Mouse (Mus musculus): ENCODE measurements around the gene Ythdf1.

Ythdf1 gene

GRCm38 (mm10) chr2:180910928-180911327 is 9.8 kb downstream of the Ythdf1 start:
- no peak for DNase-seq (ENCODE audit: low spot score in 2 of 2)

- DNase-seq (ENCODE audit: low spot score in 2 of 2), result no peak
Measured at GRCm38 (mm10) chr2:180905556-180906221, 15.1 kb downstream of the Ythdf1 start.

DNA sequence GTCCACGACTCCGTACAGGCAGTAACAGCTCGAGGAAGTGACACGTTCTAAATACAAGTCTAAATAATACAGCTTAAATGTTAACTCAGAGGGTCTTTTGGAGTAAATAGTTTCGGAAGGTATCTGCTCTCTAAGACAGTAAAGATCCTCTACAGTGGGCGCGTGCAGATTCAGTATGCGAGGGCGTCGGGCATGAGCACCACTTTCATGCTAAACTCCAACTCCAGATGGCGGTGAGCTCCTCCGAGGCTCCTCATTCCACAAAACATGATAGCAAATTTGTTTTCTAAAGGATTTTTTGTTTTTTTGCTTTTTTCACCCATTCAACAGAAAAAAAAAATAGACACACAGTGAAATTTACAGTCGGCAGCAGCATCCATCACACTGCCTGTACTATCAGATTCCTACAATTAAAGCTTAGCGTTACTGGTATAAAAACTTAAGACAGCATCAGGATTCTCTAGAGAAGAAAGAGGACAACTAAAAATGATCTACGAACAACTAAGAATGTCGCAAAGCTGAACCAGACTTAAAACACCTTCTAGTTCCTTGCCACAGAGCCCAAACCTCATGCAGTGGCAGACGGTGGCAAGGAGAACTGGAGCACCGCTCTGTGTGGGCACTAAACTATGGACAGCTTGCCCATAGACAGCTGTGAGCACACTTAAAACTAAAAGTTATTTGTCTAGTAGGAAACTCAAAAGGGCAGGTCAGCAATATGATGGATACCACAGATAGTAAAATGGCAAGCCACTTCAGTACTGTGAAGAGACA is 16.1 kb downstream of the Ythdf1 start:
- no peak for DNase-seq (ENCODE audit: low spot score in 2 of 2)

GRCm38 (mm10) chr2:180902086-180902485 is 18.7 kb downstream of the Ythdf1 start:
- DNase-seq (ENCODE audit: low spot score in 2 of 2), result no peak

- DNase-seq (ENCODE audit: low spot score in 2 of 2), result no peak
Measured at GRCm38 (mm10) chr2:180897857-180898256, 22.9 kb downstream of the Ythdf1 start.

- DNase-seq (ENCODE audit: low spot score in 2 of 2), result no peak
Measured at GRCm38 (mm10) chr2:180896819-180897625, 23.7 kb downstream of the Ythdf1 start.

GRCm38 (mm10) chr2:180895837-180896525 is 24.8 kb downstream of the Ythdf1 start:
- DNase-seq (ENCODE audit: low spot score in 2 of 2), result no peak

DNA sequence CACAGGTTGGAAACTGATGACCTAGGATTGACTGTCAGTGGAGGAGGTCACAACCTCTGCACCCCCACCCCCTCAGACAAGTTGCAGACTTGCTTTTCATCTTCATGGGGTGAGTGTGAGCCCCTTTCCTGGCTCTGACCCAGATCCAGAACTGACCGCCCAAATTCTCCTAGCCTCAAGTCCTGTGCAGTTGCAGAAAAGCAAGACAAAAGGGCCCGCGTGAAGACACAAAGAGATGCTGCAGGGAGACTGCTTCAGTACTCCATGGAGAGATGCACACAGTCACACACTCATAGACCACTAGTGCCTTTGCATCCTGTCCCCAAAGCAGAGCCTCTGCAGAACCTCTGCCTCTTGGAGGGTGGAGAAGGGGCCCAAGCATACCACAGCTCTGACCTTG is 25.4 kb downstream of the Ythdf1 start:
- DNase-seq (ENCODE audit: low spot score in 2 of 2), result no peak

- peak; percentile 57 to 79 for DNase-seq (ENCODE audit: low spot score in 2 of 2)
Measured at GRCm38 (mm10) chr2:180894734-180895133, 26.0 kb downstream of the Ythdf1 start.

- peak; percentile 29 to 72 for DNase-seq (ENCODE audit: low spot score in 2 of 2)
Measured at GRCm38 (mm10) chr2:180894029-180894623, 26.6 kb downstream of the Ythdf1 start.

GRCm38 (mm10) chr2:180893537-180894028 is 27.2 kb downstream of the Ythdf1 start:
- DNase-seq (ENCODE audit: low spot score in 2 of 2), result no peak

GRCm38 (mm10) chr2:180892841-180893521 is 27.8 kb downstream of the Ythdf1 start:
- DNase-seq (ENCODE audit: low spot score in 2 of 2), result no peak

- no peak for DNase-seq (ENCODE audit: low spot score in 2 of 2)
Measured at GRCm38 (mm10) chr2:180891835-180892323, 28.9 kb downstream of the Ythdf1 start.

DNA sequence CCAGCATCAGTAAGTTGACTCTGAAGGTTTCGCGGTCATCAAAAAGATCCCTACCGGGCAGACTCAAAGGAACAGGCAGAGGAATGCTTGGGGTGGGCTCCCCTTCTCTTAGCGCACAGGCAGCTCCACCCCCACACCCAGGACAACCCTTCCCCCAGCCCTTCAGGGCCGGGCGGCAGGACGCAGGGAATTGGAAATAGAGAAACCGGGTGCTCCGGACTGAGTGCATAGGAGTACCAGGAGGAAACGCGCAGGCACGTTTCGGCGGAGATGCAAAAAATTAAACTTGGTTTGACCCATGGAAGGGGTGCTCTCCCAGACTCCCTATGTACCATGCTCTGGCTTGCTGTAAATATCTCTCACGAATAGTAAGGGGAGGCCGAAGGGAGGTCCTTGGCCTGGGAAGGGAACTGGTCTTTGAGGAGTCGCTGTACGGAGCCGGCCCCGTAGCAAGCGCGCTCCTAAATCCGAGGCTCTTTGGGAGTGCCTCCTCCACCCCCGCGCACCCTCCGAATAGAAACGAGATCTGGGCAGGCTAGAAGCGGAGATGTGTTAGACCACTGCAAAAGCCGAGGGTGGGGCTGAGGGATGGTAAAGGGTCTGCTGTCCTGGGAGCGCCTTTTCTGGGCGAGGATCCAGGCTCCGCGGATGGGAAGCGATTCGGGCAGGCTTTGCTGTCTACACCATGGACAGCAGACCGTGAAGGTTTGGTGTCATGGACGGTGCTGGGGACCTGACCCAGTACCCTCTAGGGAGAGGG is 29.5 kb downstream of the Ythdf1 start:
- DNase-seq (ENCODE audit: low spot score in 2 of 2), result no peak

DNA sequence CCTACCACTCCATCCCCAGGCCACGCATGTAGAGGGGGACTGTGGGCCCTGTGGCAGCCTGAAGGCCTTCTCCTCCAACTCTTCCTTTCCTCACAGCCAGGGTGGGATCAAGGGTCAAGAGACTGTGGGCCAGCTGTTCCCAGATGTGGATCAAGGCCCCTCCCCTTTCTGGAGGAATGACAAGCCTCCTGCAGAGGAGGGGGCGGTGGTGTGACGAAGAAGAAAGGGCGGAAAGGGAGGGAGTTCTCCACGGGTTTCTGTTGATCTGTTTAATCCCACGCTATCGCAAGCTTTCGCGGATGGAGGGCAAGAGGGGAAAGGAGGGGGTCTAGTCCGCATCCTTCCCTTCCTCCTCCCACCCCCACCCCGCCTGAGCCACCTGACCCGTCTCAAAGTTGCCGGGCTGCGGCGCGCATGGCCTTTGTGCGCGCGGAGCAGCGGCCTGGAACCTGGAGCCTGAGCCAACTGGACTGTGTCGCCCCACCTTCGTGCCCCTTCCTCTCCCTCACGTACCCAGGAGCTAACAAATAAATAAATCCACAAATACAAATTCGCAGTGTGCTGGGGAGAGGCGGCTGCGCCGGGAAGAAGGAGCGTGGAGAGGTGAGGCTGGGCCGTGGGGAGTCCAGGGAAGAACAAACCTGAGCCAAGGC is 30.2 kb downstream of the Ythdf1 start:
- DNase-seq (ENCODE audit: low spot score in 2 of 2), result no peak

DNA sequence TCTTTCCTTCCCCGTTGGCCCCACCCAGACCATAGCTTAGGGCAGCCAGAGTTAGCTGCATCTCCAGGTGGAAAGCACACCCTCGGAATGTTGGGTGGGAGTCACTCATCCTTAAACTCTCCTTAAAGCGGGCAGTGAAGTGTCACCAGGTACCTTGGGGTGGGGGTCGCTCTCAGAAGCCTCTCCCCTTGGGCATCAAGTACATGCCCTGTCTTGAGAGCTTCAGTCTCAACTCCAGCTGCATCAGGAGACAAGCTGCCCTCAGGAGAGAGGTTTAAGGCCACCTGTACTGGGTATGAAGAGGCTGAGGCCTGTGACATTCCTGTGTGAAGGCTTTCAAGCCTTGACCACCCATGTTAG is 30.8 kb downstream of the Ythdf1 start:
- no peak for DNase-seq (ENCODE audit: low spot score in 2 of 2)

DNA sequence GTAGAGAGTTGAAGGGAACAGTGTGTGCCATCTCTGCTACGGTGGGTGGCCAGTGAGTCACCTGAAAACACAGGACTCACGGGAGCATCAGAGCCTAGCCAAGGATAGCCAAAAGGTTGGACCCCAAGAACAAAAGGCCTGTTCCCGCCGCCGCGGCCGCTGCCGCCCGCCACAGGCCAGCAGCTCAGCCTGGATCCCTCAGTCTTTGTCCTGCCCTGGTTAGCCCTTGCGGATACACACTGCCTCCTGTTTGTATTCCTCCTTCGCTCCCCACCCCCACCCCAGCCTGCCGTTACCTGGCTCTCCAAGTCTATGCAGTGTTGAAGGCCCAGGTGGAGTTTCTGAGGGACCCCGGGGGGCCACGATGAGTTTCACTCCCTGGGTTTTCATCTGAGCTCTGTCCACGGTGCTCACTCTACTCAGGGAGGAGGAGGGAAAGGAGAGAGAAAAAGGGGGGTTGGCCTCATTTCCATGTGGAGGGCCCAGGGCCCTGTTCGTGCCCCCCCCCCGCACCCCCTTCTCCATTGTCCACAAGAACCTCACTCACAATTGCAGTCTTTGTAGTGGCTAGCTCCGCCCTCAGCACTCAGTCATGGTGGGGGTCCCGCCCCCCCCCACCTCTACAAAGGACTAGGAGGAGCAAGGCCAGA is 31.4 kb downstream of the Ythdf1 start:
- no peak for DNase-seq (ENCODE audit: low spot score in 2 of 2)

DNA sequence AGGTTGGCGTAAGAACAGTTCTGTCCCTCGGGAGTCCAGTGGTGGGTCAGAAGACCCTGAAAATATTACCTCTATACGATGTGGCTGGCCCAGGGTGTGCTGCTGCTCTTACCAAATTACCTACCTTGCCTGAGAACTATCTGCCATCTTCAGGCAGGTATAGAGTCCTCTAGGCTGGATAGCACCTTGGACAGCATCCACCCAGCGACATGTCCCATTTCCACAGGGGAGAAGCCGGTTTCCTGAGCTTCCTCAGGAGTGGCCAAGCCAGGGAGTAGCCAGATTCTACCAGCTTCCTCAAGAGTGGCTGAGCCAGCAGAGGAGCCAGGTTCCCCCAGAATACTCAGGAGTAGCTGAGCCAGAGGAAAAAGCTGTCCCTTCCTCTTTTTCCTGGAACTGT is 35.5 kb downstream of the Ythdf1 start:
- DNase-seq (ENCODE audit: low spot score in 2 of 2), result no peak

DNA sequence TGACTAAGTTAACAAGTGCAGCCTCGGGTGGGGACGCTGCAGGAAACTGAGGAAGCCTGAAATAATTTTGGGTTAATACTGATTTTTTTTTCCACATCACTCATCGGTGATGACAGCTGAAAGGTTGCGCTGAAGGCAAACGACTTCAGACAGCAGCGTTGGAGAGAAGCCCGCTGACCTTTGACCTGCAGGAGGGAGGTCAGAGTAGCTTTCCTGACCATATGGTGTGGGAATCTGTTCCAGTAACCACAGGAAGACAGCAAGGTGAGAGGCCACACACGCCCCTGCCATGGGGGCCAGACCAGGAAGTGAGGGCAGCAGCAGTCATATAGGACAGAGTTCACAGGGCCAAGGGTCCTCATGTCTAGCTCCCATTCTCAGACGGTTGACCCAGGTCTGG is 39.5 kb downstream of the Ythdf1 start:
- no peak for DNase-seq (ENCODE audit: low spot score in 2 of 2)

Measured in spleen, postnatal 4 days (tissue).